Mouse (Mus musculus) midbrain, embryonic 13.5 days (tissue): Measurements from ENCODE around the gene Islr2. TPM values are rescaled to one million over a fixed set of nuclear protein-coding genes. Genes with fewer than 3 reads are reported as not detected.

Experiments
- ATAC-seq: fragments of 200-750 bp; cut with Nextera tagmentation; 2 replicates; pipeline ENCODE4 v1.8.0; 2017; ENCODE audit warnings: mild to moderate bottlenecking, moderate TSS enrichment, moderate library complexity
- H3K27ac ChIP-seq: fragments of 300-500 bp; sonication (generic); 2 replicates; pipeline ENCODE4 v1.5.1; 2015; ENCODE audit warnings: inconsistent platforms, mild to moderate bottlenecking, moderate library complexity
- H3K27me3 ChIP-seq: fragments of 300-500 bp; sonication (generic); 2 replicates; pipeline ENCODE4 v1.6.1; 2015; ENCODE audit warnings: mild to moderate bottlenecking, inconsistent platforms
- H3K36me3 ChIP-seq: fragments of 300-500 bp; sonication (generic); 2 replicates; pipeline ENCODE4 v1.6.1; 2015; ENCODE audit warnings: mild to moderate bottlenecking, inconsistent platforms
- H3K4me1 ChIP-seq: fragments of 300-500 bp; sonication (generic); replicated peaks from 2 replicates; pipeline ENCODE4 v1.6.1; 2015; ENCODE audit warnings: inconsistent platforms
- H3K4me2 ChIP-seq: fragments of 300-500 bp; sonication (generic); replicated peaks from 2 replicates; pipeline ENCODE4 v1.6.1; 2015; ENCODE audit warnings: moderate library complexity, mild to moderate bottlenecking, inconsistent platforms
- H3K4me3 ChIP-seq: fragments of 300-500 bp; sonication (generic); replicated peaks from 2 replicates; pipeline ENCODE4 v1.5.1; 2015; ENCODE audit warnings: mild to moderate bottlenecking, inconsistent platforms
- H3K9ac ChIP-seq: fragments of 300-500 bp; sonication (generic); replicated peaks from 2 replicates; pipeline ENCODE4 v1.6.1; 2015; ENCODE audit warnings: mild to moderate bottlenecking, inconsistent platforms
- H3K9me3 ChIP-seq: fragments of 300-500 bp; sonication (generic); 2 replicates; pipeline ENCODE4 v1.6.1; 2016; ENCODE audit warnings: mild to moderate bottlenecking, inconsistent platforms
- WGBS: fragments of 180-500 bp; shearing (Covaris S2); methylation state at CpG from one replicate; pipeline ENCODE4 v1.1.7; 2015; 5-methylcytosine and 5-hydroxymethylcytosine counted together
- polyA plus RNA-seq: library from polyadenylated mRNA; unstranded; fragments of >200 nt; fragmentation: Nextera tagmentation; extraction: Ambion mirVana; gene quantifications from 2 replicates; pipeline ENCODE4 v1.2.1, GENCODE M21; 2015

Gene Islr2
- polyA plus RNA-seq, 1 experiment from 2014 or later: 51.7 TPM

- H3K4me2 ChIP-seq: no peak overlapping the region
- H3K36me3 ChIP-seq: no peaks in the 10 kb centered on the region
- H3K27ac ChIP-seq: no peak overlapping the region
- ATAC-seq: no peak
- no peaks in the 10 kb centered on the region for H3K9me3 ChIP-seq
- no peaks in the 10 kb centered on the region for H3K27me3 ChIP-seq
- WGBS: 47% methylated on average over 4 of the region's 4 CpGs
- H3K9ac ChIP-seq: no peak overlapping the region
- peaks cover 9% of the 10 kb centered on the region; the same call in 1 of the 2 replicates for H3K4me1 ChIP-seq
- no peak overlapping the region for H3K4me3 ChIP-seq
Observed at GRCm38 (mm10) chr9:58177165-58177564, 27.0 kb downstream of the Islr2 start.

- Histone ChIP-seq H3K4me1 (peaks cover 9% of the 10 kb centered on the region; the same call in 1 of the 2 replicates), H3K4me3 (no peak overlapping the region), H3K9me3 (no peaks in the 10 kb centered on the region), H3K9ac (no peak overlapping the region), H3K27me3 (no peaks in the 10 kb centered on the region), H3K36me3 (no peaks in the 10 kb centered on the region), H3K27ac (no peak overlapping the region; the same call in 1 of the 2 replicates), H3K4me2 (no peak overlapping the region)
- ATAC-seq: no peak
- 47% methylated on average over 5 of the region's 5 CpGs for WGBS
Observed at GRCm38 (mm10) chr9:58175745-58176487, 28.2 kb downstream of the Islr2 start.

GRCm38 (mm10) chr9:58174818-58175251 lies 29.3 kb downstream of the Islr2 start:
- peak; percentile 62 for ATAC-seq
- H3K9me3 ChIP-seq: no peaks in the 10 kb centered on the region
- 33% methylated on average over 5 of the region's 5 CpGs for WGBS
- no peak overlapping the region for H3K4me2 ChIP-seq
- peak overlapping the region; percentile 39; the same call in 1 of the 2 replicates for H3K27ac ChIP-seq
- no peaks in the 10 kb centered on the region for H3K36me3 ChIP-seq
- H3K9ac ChIP-seq: no peak overlapping the region
- H3K27me3 ChIP-seq: no peaks in the 10 kb centered on the region
- H3K4me1 ChIP-seq: peaks cover 9% of the 10 kb centered on the region; the same call in 1 of the 2 replicates
- no peak overlapping the region for H3K4me3 ChIP-seq

GRCm38 (mm10) chr9:58172863-58173262 lies 31.3 kb downstream of the Islr2 start:
- Histone ChIP-seq H3K27ac (no peak overlapping the region), H3K9ac (no peak overlapping the region), H3K4me1 (peaks cover 16% of the 10 kb centered on the region), H3K27me3 (no peaks in the 10 kb centered on the region), H3K36me3 (no peaks in the 10 kb centered on the region), H3K9me3 (no peaks in the 10 kb centered on the region), H3K4me3 (no peak overlapping the region), H3K4me2 (no peak overlapping the region)
- 66% methylated on average over 2 of the region's 2 CpGs for WGBS
- no peak for ATAC-seq

GRCm38 (mm10) chr9:58169426-58169825 lies 34.7 kb downstream of the Islr2 start:
- H3K9ac ChIP-seq: no peak overlapping the region
- H3K36me3 ChIP-seq: no peaks in the 10 kb centered on the region
- no peaks in the 10 kb centered on the region for H3K27me3 ChIP-seq
- no peak overlapping the region for H3K4me3 ChIP-seq
- peaks cover 7% of the 10 kb centered on the region for H3K4me1 ChIP-seq
- no peaks in the 10 kb centered on the region for H3K9me3 ChIP-seq
- WGBS: 89% methylated on average over 6 of the region's 6 CpGs
- no peak overlapping the region for H3K4me2 ChIP-seq
- H3K27ac ChIP-seq: no peak overlapping the region
- ATAC-seq: no peak

- Histone ChIP-seq H3K36me3 (no peaks in the 10 kb centered on the region), H3K4me3 (no peak overlapping the region), H3K4me1 (peaks cover 7% of the 10 kb centered on the region), H3K9ac (no peak overlapping the region), H3K27ac (no peak overlapping the region), H3K9me3 (no peaks in the 10 kb centered on the region), H3K27me3 (no peaks in the 10 kb centered on the region), H3K4me2 (no peak overlapping the region)
- 69% methylated on average over 3 of the region's 3 CpGs for WGBS
- ATAC-seq: no peak
Observed at GRCm38 (mm10) chr9:58168880-58169279, 35.2 kb downstream of the Islr2 start.

- Histone ChIP-seq H3K9ac (no peak overlapping the region), H3K27ac (no peak overlapping the region), H3K27me3 (no peaks in the 10 kb centered on the region), H3K4me3 (no peak overlapping the region), H3K4me2 (no peak overlapping the region), H3K36me3 (no peaks in the 10 kb centered on the region), H3K4me1 (peaks cover 7% of the 10 kb centered on the region), H3K9me3 (no peaks in the 10 kb centered on the region)
- 85% methylated on average over 1 of the region's 1 CpGs for WGBS
- no peak for ATAC-seq
Observed at GRCm38 (mm10) chr9:58165779-58166178, 38.3 kb downstream of the Islr2 start.

GRCm38 (mm10) chr9:58163146-58163545 lies 41.0 kb downstream of the Islr2 start:
- H3K9ac ChIP-seq: no peak overlapping the region
- no peaks in the 10 kb centered on the region for H3K9me3 ChIP-seq
- no peaks in the 10 kb centered on the region for H3K36me3 ChIP-seq
- H3K4me3 ChIP-seq: no peak overlapping the region
- no peak overlapping the region for H3K4me2 ChIP-seq
- no peak overlapping the region for H3K27ac ChIP-seq
- ATAC-seq: no peak
- WGBS: 76% methylated on average over 5 of the region's 5 CpGs
- H3K27me3 ChIP-seq: no peaks in the 10 kb centered on the region
- H3K4me1 ChIP-seq: peaks cover 9% of the 10 kb centered on the region

GRCm38 (mm10) chr9:58162173-58162572 lies 41.9 kb downstream of the Islr2 start:
- 83% methylated on average over 3 of the region's 3 CpGs for WGBS
- no peaks in the 10 kb centered on the region for H3K27me3 ChIP-seq
- peaks cover 14% of the 10 kb centered on the region for H3K4me1 ChIP-seq
- no peak overlapping the region for H3K27ac ChIP-seq
- H3K9ac ChIP-seq: no peak overlapping the region
- H3K9me3 ChIP-seq: no peaks in the 10 kb centered on the region
- no peak overlapping the region for H3K4me3 ChIP-seq
- H3K36me3 ChIP-seq: no peaks in the 10 kb centered on the region
- no peak for ATAC-seq
- H3K4me2 ChIP-seq: no peak overlapping the region

- H3K36me3 ChIP-seq: no peaks in the 10 kb centered on the region
- no peaks in the 10 kb centered on the region for H3K9me3 ChIP-seq
- no peak for ATAC-seq
- no peak overlapping the region for H3K4me3 ChIP-seq
- WGBS: 80% methylated on average over 5 of the region's 5 CpGs
- H3K4me2 ChIP-seq: no peak overlapping the region
- peaks cover 23% of the 10 kb centered on the region for H3K4me1 ChIP-seq
- H3K9ac ChIP-seq: no peak overlapping the region
- no peaks in the 10 kb centered on the region for H3K27me3 ChIP-seq
- no peak overlapping the region for H3K27ac ChIP-seq
Observed at GRCm38 (mm10) chr9:58160315-58160714, 43.8 kb downstream of the Islr2 start.

GRCm38 (mm10) chr9:58159855-58160254 lies 44.3 kb downstream of the Islr2 start:
- ATAC-seq: no peak

GRCm38 (mm10) chr9:58158541-58159311 lies 45.4 kb downstream of the Islr2 start:
- Histone ChIP-seq H3K4me2 (no peak overlapping the region), H3K9ac (no peak overlapping the region), H3K9me3 (no peaks in the 10 kb centered on the region), H3K27me3 (no peaks in the 10 kb centered on the region), H3K36me3 (no peaks in the 10 kb centered on the region), H3K4me1 (peaks cover 25% of the 10 kb centered on the region), H3K4me3 (no peak overlapping the region), H3K27ac (0 out of 2 replicates have a peak overlapping the region, but pooled peaks have one; percentile 9)
- 48% methylated on average over 7 of the region's 7 CpGs for WGBS
- ATAC-seq: no peak

More at GRCm38 (mm10) chr9:58159855-58160254, 44.3 kb downstream of the Islr2 start:
- Histone ChIP-seq H3K27me3 (no peaks in the 10 kb centered on the region), H3K9me3 (no peaks in the 10 kb centered on the region), H3K36me3 (no peaks in the 10 kb centered on the region), H3K4me1 (peaks cover 25% of the 10 kb centered on the region), H3K4me2 (no peak overlapping the region), H3K27ac (peak overlapping the region; percentile 6; the same call in 1 of the 2 replicates), H3K4me3 (no peak overlapping the region), H3K9ac (no peak overlapping the region)
- 73% methylated on average over 4 of the region's 4 CpGs for WGBS
